Mouse (Mus musculus): ENCODE data around the gene Msi2. TPM values are rescaled to one million over a fixed set of nuclear protein-coding genes. Genes with fewer than 3 reads are reported as not detected.
A peak's percentile ranks its signal among the peaks of the same experiment; 100 is the strongest.

Gene Msi2
- polyA plus RNA-seq, 1 experiment from 2014 or later = 16.8 TPM

DNA sequence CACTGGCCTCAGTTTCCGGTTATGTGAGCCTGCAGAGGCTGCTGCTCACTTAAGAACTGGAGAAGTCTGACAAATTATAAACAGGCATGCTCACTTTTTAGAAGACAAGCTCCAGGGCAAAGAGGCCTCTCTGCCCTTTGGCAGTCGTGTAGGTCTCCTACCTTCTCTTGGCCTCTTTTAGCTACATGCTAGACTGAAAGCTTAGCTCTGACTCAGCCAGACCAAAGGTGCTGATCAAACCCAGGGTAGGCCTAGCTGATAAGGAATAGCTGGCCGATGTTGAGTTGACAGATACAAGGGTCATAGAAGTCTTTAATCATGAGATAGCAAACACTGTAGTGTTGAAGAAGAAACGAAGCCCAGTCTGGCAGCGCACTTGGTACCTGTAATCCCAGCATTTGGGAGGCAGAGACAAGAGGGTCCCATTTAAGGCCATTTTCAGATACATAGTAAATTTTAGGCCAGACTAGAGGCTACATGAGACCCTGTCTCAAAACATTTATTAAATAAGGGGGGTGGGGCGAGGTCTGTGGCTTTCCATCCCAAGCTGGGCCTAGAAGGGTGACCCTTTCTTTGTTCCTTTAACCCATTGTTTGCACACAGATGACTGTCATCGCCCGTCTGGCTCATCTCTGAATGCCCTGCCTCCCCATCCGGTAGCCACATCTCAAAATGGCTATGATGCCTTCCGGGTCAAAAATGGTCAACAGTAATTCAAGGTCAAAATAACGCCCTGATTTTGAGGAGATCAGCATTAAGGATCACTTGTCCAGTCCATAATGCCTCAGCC, 164.6 kb downstream of the Msi2 start:
- no peaks in the 10 kb centered on the region for H3K27me3 ChIP-seq (ENCODE audit: low read depth, poor library complexity, severe bottlenecking)
- no peak overlapping the region for H3K4me3 ChIP-seq
- 67% methylated on average over 11 of the region's 11 CpGs for WGBS
- no peaks in the 10 kb centered on the region for H3K36me3 ChIP-seq
- H3K27ac ChIP-seq = peak overlapping the region; percentile 85
- H3K4me1 ChIP-seq = peaks cover 98% of the 10 kb centered on the region
- no peak for DNase-seq (ENCODE audit: low spot score)
- H3K9me3 ChIP-seq (replicated peaks) = no peaks in the 10 kb centered on the region

DNA sequence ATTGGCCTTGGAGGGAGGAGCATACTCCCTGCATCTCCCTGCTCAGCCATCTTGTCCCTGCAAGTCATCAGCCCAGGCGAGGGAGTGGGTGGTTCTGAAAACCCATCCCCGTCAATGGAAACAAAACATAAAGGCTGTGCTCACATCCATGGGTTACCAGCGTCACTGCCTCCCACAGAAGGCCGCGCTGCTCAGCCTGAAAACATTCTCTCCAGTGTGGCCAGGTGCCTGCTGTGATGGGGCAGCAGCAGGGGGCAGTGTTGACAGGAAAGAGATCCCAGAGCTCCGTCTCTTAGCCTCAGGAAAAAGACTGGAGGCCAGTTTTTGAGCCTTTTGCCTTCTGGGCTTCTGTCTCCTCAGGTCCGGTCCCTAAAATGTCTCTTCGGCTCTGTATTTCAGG, 165.3 kb downstream of the Msi2 start:
- Histone ChIP-seq H3K9me3 (replicated peaks) (no peaks in the 10 kb centered on the region), H3K4me1 (peaks cover 98% of the 10 kb centered on the region)

DNA sequence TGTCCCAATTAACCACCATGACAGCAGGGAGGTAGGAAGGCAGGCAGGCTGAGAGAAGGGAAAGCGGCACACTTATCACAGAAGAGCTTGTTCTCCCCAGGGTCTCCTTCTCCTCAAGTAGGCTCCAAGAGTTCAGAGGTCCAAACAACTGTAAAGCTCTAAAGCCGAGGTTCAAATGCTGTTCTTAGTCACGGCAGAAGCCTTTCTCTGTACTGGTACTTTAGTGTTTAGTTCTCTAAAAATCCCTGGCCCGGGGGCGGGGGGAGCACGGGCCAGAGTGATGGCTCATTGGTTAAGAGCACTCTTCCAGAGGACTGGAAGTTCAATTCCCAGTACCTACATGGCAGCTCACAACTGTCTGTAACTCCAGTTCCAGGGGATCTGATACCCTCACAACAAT, 165.9 kb downstream of the Msi2 start:
- no peak for DNase-seq (ENCODE audit: low spot score)
- WGBS = 79% methylated on average over 6 of the region's 6 CpGs
- Histone ChIP-seq H3K9me3 (replicated peaks) (no peaks in the 10 kb centered on the region), H3K4me3 (no peak overlapping the region), H3K4me1 (peaks cover 98% of the 10 kb centered on the region), H3K27ac (peak overlapping the region; percentile 85; the same call in 1 of the 2 replicates), H3K27me3 (ENCODE audit: low read depth, poor library complexity, severe bottlenecking) (no peaks in the 10 kb centered on the region), H3K36me3 (no peaks in the 10 kb centered on the region)

More for the DNA sequence above, 165.3 kb downstream of the Msi2 start:
- no peak overlapping the region for H3K4me3 ChIP-seq
- peak; percentile 63 for DNase-seq (ENCODE audit: low spot score)
- WGBS = 26% methylated on average over 8 of the region's 8 CpGs
- H3K27me3 ChIP-seq (ENCODE audit: low read depth, poor library complexity, severe bottlenecking) = no peaks in the 10 kb centered on the region
- no peaks in the 10 kb centered on the region for H3K36me3 ChIP-seq
- peak overlapping the region; percentile 85 for H3K27ac ChIP-seq

DNA sequence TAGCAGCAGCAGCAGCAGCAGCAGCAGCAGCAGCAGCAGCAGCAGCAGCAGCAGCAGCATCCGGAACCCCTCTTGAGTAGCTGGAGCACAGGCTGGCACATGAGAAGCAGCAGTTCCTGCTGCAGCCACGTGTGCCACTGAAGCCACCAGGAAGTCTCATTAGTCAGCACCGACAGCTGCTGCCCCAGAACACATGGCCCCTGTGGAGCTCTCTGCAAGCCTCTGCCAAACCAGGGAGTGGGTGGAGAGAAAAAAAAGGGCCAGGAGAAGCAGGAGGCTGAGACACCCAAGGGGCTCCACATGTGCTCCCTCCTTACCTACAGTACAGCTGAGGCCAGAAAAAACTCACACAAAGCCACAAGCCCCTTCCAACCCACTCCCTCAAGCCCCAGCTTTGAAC, 167.3 kb downstream of the Msi2 start:
- H3K27ac ChIP-seq = peak overlapping the region; percentile 71
- peaks cover 96% of the 10 kb centered on the region for H3K4me1 ChIP-seq
- 0 out of 2 replicates have a peak overlapping the region, but pooled peaks have one; percentile 9 for H3K4me3 ChIP-seq
- peak; percentile 70 for DNase-seq (ENCODE audit: low spot score)
- H3K36me3 ChIP-seq = no peaks in the 10 kb centered on the region
- WGBS = 5% methylated on average over 3 of the region's 3 CpGs
- H3K27me3 ChIP-seq (ENCODE audit: low read depth, poor library complexity, severe bottlenecking) = no peaks in the 10 kb centered on the region
- no peaks in the 10 kb centered on the region for H3K9me3 ChIP-seq (replicated peaks)

DNA sequence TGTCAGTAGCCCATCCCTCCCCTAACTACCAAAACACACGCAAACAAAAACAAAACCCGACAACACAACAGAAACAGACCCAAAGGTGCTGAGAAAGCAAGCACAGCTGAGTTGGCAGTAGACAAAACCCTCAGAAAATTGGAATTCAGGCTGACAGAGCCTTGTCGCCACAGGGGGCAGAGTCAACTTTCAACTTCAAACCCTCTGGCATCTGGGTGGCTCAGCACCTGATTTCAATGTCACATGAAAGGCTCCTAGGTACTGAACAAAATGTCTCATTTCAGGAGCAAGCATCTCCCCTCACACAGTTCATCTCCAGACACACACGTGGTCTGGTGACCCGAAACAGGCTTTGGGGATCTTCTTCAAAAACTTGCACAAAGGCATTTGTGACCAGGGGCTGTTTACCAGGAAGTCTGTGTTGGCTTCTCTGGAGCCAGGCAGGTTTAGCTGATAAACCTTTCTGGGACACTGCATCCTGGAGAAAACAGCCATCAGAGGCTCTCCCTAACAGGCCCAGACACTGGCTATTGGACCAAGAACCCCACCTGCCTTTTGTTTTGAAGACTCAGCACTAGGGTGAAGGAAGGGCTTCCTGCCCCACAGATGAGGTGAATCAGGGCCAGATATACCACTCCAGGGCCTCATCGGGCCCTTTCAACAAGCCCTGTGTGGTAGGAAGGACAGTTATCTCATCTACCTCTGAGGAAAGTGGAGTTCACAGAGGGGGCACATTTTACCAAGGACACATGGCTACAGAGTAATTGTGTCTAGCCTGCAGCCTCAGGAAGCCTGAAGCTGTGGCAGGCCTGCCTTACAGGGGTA, 168.0 kb downstream of the Msi2 start:
- Histone ChIP-seq H3K9me3 (replicated peaks) (no peaks in the 10 kb centered on the region), H3K27me3 (ENCODE audit: low read depth, poor library complexity, severe bottlenecking) (no peaks in the 10 kb centered on the region), H3K4me1 (peaks cover 96% of the 10 kb centered on the region), H3K27ac (peak overlapping the region; percentile 71), H3K36me3 (no peaks in the 10 kb centered on the region), H3K4me3 (no peak overlapping the region)
- 66% methylated on average over 6 of the region's 6 CpGs for WGBS
- DNase-seq (ENCODE audit: low spot score) = no peak

GRCm38 (mm10) chr11:88549529-88549900, 168.8 kb downstream of the Msi2 start:
- peak overlapping the region; percentile 11; the same call in 1 of the 2 replicates for H3K27ac ChIP-seq
- no peak overlapping the region for H3K4me3 ChIP-seq
- H3K4me1 ChIP-seq = peaks cover 90% of the 10 kb centered on the region
- H3K9me3 ChIP-seq (replicated peaks) = no peaks in the 10 kb centered on the region
- 90% methylated on average over 13 of the region's 13 CpGs for WGBS
- H3K36me3 ChIP-seq = no peaks in the 10 kb centered on the region
- no peak for DNase-seq (ENCODE audit: low spot score)
- no peaks in the 10 kb centered on the region for H3K27me3 ChIP-seq (ENCODE audit: low read depth, poor library complexity, severe bottlenecking)

DNA sequence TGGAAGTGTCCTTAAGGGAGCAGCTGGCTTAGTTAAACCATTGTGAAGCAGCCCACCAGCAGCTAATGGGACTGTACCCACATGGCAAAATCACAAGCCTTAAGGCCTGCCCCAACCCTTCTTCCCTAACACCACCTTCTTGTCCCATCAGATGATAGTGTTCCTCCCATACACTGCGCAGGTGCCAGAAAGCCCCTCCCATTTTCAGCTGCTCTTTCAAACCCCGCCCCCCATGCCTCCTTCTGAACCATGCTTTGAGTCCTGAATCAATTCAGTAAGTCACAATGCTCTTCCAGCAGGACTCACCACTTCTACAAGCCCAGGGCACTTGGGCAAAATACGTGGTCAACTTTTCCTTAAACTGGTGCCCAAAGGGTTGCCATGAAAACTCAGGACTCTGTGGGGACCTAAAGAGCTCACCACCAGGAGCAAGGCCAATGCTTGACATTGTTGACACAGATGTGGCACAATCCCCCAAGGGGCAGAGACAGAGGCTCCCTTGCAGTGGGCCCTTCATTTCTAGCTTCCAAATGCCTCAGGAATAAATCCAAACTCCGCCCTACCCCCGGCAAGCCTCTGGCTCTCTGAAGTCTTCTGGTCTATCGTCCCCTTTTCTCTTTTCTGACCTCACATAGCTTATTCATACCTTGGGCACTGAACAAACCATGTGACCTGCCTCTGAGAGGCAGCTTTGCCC, 169.3 kb downstream of the Msi2 start:
- no peak overlapping the region for H3K4me3 ChIP-seq
- peaks cover 85% of the 10 kb centered on the region for H3K4me1 ChIP-seq
- H3K27me3 ChIP-seq (ENCODE audit: low read depth, poor library complexity, severe bottlenecking) = no peaks in the 10 kb centered on the region
- H3K9me3 ChIP-seq (replicated peaks) = no peaks in the 10 kb centered on the region
- DNase-seq (ENCODE audit: low spot score) = no peak
- WGBS = 86% methylated on average over 6 of the region's 6 CpGs
- no peaks in the 10 kb centered on the region for H3K36me3 ChIP-seq
- peak overlapping the region; percentile 11; the same call in 1 of the 2 replicates for H3K27ac ChIP-seq

DNA sequence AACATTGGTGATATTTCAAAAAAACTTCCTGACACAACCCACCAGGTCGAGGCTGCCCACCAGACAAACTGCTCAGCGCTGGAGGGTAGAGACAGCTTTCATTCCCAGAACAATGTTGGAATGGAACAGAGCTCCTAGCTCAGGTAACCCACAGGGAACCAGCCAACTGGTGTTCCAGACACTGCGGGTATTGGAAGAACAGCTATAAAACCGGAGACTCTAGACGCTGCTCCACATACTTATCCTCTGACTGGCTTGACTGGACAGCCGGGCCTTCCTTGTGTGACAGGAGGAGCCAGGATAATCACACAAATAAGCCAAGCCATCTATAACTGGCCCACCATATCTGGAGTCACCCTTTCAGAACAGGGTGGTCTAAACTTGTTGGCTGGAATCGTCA, 169.9 kb downstream of the Msi2 start:
- Histone ChIP-seq H3K36me3 (no peaks in the 10 kb centered on the region), H3K4me3 (no peak overlapping the region), H3K4me1 (peaks cover 85% of the 10 kb centered on the region), H3K9me3 (replicated peaks) (no peaks in the 10 kb centered on the region), H3K27me3 (ENCODE audit: low read depth, poor library complexity, severe bottlenecking) (no peaks in the 10 kb centered on the region), H3K27ac (no peak overlapping the region; the same call in 1 of the 2 replicates)
- 73% methylated on average over 7 of the region's 7 CpGs for WGBS
- no peak for DNase-seq (ENCODE audit: low spot score)

GRCm38 (mm10) chr11:88543771-88544170, 174.5 kb downstream of the Msi2 start:
- DNase-seq (ENCODE audit: low spot score) = no peak
- no peaks in the 10 kb centered on the region for H3K27me3 ChIP-seq (ENCODE audit: low read depth, poor library complexity, severe bottlenecking)
- H3K36me3 ChIP-seq = no peaks in the 10 kb centered on the region
- no peak overlapping the region for H3K4me3 ChIP-seq
- no peak overlapping the region for H3K27ac ChIP-seq
- 77% methylated on average over 6 of the region's 6 CpGs for WGBS
- peaks cover 82% of the 10 kb centered on the region for H3K4me1 ChIP-seq
- H3K9me3 ChIP-seq (replicated peaks) = no peaks in the 10 kb centered on the region

DNA sequence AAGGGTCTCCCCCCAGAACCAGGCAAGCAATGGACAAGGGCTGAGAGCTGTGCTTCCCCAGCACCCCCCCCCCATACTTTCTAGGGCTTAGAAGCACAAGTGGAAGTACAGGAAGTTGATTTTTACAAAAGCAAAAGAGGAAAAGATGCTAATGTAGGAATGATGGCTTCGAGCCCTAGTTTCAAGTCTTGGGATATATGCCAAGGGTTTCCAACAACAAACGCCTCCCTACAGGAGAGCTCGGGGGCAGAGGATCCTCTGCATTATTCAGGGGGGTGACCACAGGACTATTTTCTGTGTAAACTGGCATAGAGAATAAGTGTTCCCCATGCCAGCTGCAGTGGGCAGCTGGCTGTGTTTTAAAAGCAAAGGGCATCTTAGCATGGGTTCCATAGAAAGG, 175.5 kb downstream of the Msi2 start:
- H3K9me3 ChIP-seq (replicated peaks) = no peaks in the 10 kb centered on the region
- no peak overlapping the region for H3K27ac ChIP-seq
- H3K4me3 ChIP-seq = no peak overlapping the region
- H3K27me3 ChIP-seq (ENCODE audit: low read depth, poor library complexity, severe bottlenecking) = no peaks in the 10 kb centered on the region
- no peak for DNase-seq (ENCODE audit: low spot score)
- peaks cover 1% of the 10 kb centered on the region; the same call in 1 of the 2 replicates for H3K36me3 ChIP-seq
- 90% methylated on average over 3 of the region's 3 CpGs for WGBS
- peaks cover 82% of the 10 kb centered on the region for H3K4me1 ChIP-seq

DNA sequence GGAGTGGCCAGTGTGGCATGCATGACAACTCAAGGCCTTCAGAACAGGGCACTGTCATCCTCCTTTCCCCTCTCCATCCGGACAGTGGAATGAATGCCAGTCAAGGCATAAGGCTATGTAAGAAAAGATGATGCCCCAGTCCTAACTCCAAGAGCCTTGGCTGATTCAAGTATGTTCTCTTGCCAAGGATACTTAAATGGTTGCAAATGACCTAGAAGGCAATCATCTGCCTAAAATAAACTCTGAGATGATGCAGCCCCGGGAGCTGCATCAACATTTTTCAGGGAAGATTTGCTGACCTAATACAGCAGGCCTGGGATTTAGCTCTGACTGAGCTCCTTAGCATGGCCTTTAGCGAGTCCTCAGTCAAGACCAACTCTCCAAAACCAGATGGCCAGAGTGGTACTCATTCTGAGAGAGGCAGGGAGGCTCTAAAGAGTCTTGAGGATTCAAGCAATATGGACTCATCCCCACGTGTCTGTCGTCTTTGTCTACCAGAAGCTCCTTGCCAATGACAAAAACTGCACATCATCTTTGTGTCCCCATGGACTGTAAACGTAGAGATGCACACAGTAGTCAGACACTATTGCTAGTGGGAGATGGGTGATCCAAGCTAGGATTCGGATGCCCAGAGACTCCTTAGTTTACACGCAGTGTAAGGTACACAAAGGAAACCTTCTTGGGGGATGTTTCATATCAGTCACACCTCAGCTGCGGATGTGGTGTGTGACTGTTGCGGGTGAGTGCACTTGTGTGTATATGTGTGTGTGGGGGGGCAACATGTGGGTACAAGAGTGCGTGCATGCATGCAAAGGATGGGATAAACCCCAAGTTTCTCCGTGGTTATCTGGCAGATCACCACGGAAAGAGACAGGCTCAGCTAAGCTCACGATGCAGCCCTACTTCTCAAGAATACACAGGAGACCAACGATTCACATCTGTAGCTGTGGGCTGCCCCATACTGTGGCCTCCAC, 176.4 kb downstream of the Msi2 start:
- H3K27me3 ChIP-seq (ENCODE audit: low read depth, poor library complexity, severe bottlenecking) = no peaks in the 10 kb centered on the region
- H3K27ac ChIP-seq = no peak overlapping the region
- no peak for DNase-seq (ENCODE audit: low spot score)
- no peak overlapping the region for H3K4me3 ChIP-seq
- H3K4me1 ChIP-seq = peaks cover 82% of the 10 kb centered on the region
- WGBS = 89% methylated on average over 15 of the region's 15 CpGs
- no peaks in the 10 kb centered on the region for H3K9me3 ChIP-seq (replicated peaks)
- peaks cover 9% of the 10 kb centered on the region; the same call in 1 of the 2 replicates for H3K36me3 ChIP-seq
